Mouse (Mus musculus) thymus, postnatal 0 days (tissue): ENCODE data around the gene Arpp21. TPM values are rescaled to one million over a fixed set of nuclear protein-coding genes. Genes with fewer than 3 reads are reported as not detected.

Source experiments
- DNase-seq: peaks from one replicate; pipeline ENCODE4 v3.0.0-alpha.2; 2015; ENCODE audit warnings: low spot score
- polyA plus RNA-seq: library from polyadenylated mRNA; unstranded; fragments of >200 nt; fragmentation: Nextera tagmentation; extraction: Ambion mirVana; gene quantifications from 2 replicates; pipeline ENCODE4 v1.2.1, GENCODE M21; 2015

Arpp21 gene
- polyA plus RNA-seq, 1 experiment from 2014 or later, result 434 TPM

DNA sequence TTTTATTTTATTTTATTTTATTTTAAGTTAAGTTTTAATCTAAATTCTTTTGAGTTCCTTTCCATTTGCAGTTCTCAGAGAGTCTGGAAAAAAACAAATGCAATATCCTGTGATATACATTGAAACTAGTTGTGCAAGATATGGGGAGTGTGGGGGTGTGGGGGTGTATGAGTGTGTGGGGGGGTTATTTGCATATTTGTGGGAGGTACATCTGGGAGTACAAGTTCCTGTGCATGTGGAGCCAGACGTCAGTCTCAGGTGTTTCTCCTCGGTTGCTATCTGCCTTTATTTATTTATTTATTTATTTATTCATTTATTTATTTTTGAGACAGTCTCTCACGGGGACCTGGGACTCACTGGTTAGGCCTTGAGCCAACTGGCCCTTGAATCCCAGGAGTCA, 53.0 kb downstream of the Arpp21 start:
- DNase-seq, result no peak

DNA sequence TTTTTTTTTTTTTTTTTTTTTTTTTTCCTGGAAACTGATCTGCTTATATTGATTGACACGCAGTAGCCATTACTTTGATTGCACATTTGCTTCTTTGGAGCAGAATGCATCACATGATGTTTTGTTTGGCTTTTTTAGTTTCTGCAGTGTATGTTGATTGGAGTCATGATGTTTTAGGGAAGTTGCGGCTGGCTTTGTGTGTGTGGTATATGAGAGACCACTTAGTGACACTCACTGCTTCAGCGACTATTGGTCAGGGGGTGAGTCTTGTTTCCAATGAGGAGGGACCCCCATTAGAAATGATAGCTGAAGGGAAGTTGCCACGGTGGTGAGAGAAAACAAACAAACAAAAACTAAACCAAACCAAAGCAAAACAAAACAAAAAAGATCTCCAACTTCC, 55.7 kb downstream of the Arpp21 start:
- DNase-seq, result no peak

- no peak for DNase-seq
These were observed 57.3 kb downstream of the Arpp21 start for GRCm38 (mm10) chr9:112178438-112178837.

DNA sequence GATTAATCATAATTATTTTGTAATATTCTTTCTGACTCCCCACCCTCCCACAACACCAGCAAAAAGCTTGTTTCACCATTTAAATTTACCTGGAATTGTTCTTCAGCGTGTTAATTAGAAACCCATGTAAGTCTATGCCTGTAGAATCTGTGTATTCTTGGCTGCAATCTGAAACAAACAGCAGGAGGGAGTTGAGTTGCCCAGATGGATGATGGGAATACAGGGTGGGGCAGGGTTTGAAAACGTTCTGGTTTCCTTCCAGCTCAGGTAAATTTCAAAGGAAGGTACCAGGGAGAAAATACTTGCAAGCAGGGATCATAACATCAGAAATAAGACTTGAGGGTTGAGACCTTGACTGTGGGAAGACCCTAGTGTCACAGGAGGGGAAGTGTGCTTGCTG, 58.2 kb downstream of the Arpp21 start:
- no peak for DNase-seq

DNA sequence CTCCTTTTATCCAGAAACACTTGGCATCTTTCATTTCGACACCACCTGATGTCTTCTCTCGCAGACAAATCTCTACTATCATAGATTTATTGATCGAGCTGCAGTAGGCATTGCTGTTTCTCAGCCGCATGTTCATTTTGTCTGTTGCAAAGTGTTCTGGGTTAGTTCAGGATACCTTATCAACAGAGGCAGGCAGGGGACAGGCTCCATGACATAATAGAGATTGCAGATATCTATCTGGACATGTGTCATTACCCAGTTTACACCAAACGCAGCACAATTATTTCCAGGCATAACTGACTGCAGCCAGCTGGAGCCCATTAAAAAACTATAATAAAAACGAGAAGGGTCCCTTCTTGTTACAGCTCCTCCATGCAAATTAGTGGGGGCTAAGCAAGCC, 59.4 kb downstream of the Arpp21 start:
- no peak for DNase-seq

DNA sequence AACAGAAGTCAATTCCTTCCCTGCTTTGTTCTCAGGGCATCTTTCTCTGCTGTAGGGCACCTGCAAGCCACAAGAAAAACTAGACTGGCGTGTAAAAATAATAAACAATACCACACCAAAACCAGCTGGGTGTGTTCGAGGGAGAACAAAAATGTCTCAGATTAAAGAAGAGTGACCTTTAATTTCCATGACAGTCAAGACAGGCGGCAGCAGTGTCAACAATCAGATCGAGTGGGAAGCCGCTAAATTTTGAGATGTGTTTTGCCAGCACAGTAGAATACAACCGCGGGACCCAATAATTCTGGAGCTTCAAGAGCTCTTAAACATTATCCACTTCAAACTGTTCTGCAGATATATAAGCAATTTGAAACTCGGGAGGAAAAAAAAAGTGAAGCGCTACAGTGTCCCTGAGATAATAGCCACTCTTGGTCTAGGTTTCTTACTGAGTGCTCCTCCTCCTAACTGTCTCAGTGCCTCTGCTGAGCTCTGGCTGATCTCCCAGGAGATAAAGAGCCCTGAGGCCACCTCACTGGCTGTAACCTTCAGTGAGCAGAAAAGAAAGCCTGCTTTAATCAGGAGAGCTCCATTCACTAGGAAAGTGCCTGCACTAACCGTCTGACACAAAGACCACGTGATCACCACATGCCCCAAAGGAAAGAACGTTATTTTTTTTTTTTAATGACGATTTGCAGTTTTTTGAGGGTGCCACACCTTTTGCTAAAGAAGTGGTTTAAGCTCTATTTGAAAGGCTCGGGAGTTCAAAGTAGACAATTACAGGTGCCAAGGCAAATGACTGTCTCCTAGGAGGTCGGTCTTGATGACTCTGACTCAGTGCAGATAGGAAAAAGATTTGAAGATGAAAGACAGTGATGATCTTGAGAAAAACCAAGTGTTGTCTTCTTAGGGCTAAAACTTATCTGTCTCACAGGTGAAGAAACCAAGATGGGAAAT, 61.1 kb downstream of the Arpp21 start:
- DNase-seq, result peak; percentile 59

GRCm38 (mm10) chr9:112173778-112174177, 62.0 kb downstream of the Arpp21 start:
- no peak for DNase-seq

- DNase-seq, result no peak
These were observed 71.1 kb downstream of the Arpp21 start for GRCm38 (mm10) chr9:112164677-112165076.

DNA sequence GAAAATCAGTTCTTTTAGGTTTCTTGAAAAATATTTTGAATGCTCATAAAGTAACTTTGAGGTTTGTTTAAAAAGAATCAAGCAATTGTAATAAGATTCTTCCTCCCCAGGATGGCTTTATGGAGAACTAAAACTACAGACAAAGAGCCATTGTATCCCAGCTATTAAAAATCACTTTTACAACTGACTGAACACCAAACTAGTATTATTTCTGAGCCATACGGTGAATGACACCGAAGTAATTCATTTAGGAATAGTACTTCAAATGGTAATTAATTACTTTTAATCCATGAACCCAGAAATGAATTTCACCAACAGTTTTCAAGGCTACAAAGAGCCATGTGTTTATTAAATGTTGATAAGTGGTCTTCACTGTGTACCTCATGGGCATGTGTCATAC, 74.8 kb downstream of the Arpp21 start:
- no peak for DNase-seq

GRCm38 (mm10) chr9:112153972-112154371, 81.8 kb downstream of the Arpp21 start:
- DNase-seq, result no peak

GRCm38 (mm10) chr9:112152762-112153161, 83.0 kb downstream of the Arpp21 start:
- DNase-seq, result no peak

- DNase-seq, result no peak
These were observed 84.6 kb downstream of the Arpp21 start for GRCm38 (mm10) chr9:112151177-112151576.

GRCm38 (mm10) chr9:112140658-112141057, 95.1 kb downstream of the Arpp21 start:
- DNase-seq, result no peak

DNA sequence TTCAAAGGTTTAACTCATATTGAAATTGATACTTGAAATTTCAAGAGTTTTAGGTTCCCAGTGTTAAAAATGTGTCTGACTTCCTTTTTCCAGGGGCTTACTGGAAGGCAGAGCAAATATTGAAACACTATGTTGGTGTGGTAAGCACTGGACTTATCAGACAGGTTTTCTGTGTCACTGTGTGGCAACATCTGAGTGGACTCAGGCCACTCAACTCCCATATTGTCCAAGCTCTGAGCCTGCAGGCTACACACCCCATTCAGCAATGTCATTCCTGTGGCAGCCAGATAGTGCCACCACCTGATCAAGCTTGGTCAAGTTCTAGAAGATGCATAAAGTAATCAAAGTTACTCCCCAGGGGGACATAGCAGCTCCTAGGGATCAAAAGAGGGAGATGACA, 97.9 kb downstream of the Arpp21 start:
- DNase-seq, result no peak

- DNase-seq, result no peak
These were observed 104.9 kb downstream of the Arpp21 start for GRCm38 (mm10) chr9:112130812-112131211.

DNA sequence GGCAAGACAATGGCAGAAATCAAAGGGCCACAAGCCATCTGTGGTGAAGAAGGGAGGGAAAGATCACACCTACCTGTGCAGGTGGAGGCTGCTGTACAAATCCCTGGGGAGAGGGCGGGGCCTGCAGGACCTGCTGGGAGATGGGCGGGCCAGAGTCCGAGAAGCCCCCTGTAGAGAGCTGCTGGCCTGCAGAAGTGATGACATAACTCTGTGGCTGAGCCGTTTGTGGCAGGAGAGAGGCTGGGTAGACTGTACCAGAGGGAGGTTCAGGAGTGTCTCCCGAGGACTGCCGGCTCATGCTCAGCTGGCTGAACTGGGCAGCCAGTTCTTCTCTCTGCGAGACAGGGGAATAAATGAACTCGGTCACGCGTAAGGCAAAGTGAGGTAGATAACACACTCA, 111.1 kb downstream of the Arpp21 start:
- no peak for DNase-seq

DNA sequence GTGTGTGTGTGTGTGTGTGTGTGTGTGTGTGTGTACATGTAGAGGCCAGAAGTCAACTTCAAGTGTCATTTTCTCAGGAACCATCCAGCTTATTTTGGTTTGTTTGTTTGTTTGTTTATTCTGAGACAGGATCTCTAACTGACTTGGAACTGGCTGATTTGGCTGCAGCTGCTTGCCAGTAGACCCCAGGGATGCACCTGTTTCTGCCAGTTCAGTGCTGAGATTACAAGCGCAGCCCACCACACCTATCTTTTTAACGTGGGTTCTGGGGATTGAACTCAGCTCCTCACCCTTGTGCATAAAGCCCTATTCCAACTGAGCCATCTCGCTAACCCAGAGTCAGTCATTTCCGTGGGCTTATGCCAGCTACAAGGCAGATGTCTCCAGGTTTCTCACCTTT, 111.6 kb downstream of the Arpp21 start:
- DNase-seq, result no peak

DNA sequence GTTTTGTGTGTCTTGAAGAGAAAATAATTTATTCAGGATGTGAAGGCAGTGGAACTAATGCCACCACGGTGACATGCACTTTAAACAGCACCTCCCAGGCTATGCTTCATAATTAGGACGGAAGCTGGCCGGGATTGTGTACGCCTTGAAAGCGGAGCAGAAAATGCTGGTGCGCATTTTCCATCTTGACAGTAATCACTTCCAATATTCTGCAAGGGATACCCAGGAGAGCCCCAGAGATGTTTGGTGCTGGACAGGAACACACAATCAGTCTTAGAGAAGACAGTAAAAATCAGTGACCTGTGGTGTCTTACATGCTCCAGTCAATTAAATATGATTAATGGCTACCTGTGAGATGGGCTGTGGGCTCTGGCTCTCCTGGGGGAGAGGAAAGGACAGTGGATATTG, 112.3 kb downstream of the Arpp21 start:
- no peak for DNase-seq

- no peak for DNase-seq
These were observed 116.2 kb downstream of the Arpp21 start for GRCm38 (mm10) chr9:112119535-112119934.

GRCm38 (mm10) chr9:112119106-112119433, 116.7 kb downstream of the Arpp21 start:
- DNase-seq, result no peak

GRCm38 (mm10) chr9:112118411-112119105, 117.2 kb downstream of the Arpp21 start:
- DNase-seq, result no peak

DNA sequence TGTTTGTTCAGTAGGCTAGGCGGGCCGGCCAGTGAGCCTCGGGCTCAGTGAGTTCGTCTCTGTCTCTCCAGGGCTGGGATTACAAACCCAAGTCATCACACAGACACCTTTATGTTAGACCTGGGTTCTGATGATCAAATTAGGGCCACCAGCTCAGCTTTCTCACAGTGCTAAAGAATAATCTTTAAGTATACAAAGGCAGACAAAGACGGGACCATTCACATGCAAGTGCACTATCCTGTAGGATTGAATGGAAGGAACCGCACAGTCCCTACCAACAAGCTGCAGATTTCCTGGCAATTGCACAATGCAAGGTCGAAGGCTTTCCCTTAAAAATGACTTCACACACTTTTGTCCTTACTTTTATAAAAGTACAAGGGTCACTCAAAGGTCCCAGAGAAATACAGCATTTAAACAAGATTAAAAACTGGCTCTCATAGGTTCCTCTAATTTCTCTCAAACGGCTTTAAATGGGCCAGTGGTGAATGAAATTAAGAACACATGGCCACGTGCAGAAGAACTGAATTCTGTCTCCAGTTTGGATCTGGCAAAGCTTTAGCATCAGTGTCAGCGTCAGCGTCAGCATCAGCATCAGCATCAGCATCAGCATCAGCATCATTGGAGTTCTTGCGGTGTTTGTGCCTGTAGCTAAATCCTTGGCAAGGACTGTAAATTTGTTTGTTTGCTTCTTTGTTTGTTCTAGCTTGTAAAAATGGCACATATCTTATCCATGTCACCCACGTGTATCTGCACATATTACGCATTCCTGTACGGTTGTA, 117.9 kb downstream of the Arpp21 start:
- DNase-seq, result no peak
